Mouse (Mus musculus): ENCODE results near the gene Klhl1. TPM values are rescaled to one million over a fixed set of nuclear protein-coding genes. Genes with fewer than 3 reads are reported as not detected.

Gene Klhl1
- not detected in 2 replicates for polyA plus RNA-seq (2016; fragmentation: Nextera tagmentation; extraction: Ambion mirVana)

- Histone ChIP-seq H3K4me3 (peak within 1 kb of the TSS; percentile 52), H3K4me1 (replicated peaks) (peaks cover 6% of the 10 kb centered on the region; the same call in 1 of the 2 replicates), H3K36me3 (no peaks in the 10 kb centered on the region), H3K27ac (ENCODE audit: poor library complexity, severe bottlenecking) (no peak within 1 kb of the TSS), H3K9ac (peak within 1 kb of the TSS; percentile 49; the same call in 1 of the 2 replicates), H3K4me2 (peak within 1 kb of the TSS; percentile 98), H3K27me3 (replicated peaks) (peaks cover 15% of the 10 kb centered on the region), H3K9me3 (replicated peaks) (no peaks in the 10 kb centered on the region)
- no peak for ATAC-seq (ENCODE audit: insufficient number of reproducible peaks, low FRiP score)
- 51% methylated on average over 13 of the region's 13 CpGs for WGBS
Measured at GRCm38 (mm10) chr14:96518954-96519682, at the start of gene Klhl1. Gene Klhl1 (minus strand): TSS chr14:96519102.

GRCm38 (mm10) chr14:96553668-96554067 is 34.8 kb upstream of the Klhl1 start:
- Histone ChIP-seq H3K27me3 (replicated peaks) (no peaks in the 10 kb centered on the region), H3K4me3 (no peak overlapping the region), H3K9ac (no peak overlapping the region), H3K36me3 (no peaks in the 10 kb centered on the region), H3K27ac (ENCODE audit: poor library complexity, severe bottlenecking) (no peak overlapping the region), H3K4me1 (replicated peaks) (no peaks in the 10 kb centered on the region), H3K9me3 (replicated peaks) (no peaks in the 10 kb centered on the region), H3K4me2 (no peak overlapping the region)
- WGBS: 76% methylated on average over 2 of the region's 2 CpGs
- no peak for ATAC-seq (ENCODE audit: insufficient number of reproducible peaks, low FRiP score)

GRCm38 (mm10) chr14:96518151-96518953 is 550 bp downstream of the Klhl1 start:
- peak overlapping the region; percentile 52 for H3K4me3 ChIP-seq
- no peaks in the 10 kb centered on the region for H3K36me3 ChIP-seq
- WGBS: 2% methylated on average over 35 of the region's 35 CpGs
- ATAC-seq (ENCODE audit: insufficient number of reproducible peaks, low FRiP score): 0 out of 2 replicates have a peak, but pooled peaks have one; percentile 39
- H3K27me3 ChIP-seq (replicated peaks): peaks cover 15% of the 10 kb centered on the region
- no peaks in the 10 kb centered on the region for H3K9me3 ChIP-seq (replicated peaks)
- peak overlapping the region; percentile 42; the same call in 1 of the 2 replicates for H3K9ac ChIP-seq
- H3K4me2 ChIP-seq: peak overlapping the region; percentile 98
- H3K27ac ChIP-seq (ENCODE audit: poor library complexity, severe bottlenecking): no peak overlapping the region
- peaks cover 6% of the 10 kb centered on the region; the same call in 1 of the 2 replicates for H3K4me1 ChIP-seq (replicated peaks)

GRCm38 (mm10) chr14:96517727-96518126 is 1.2 kb downstream of the Klhl1 start:
- WGBS: 10% methylated on average over 9 of the region's 9 CpGs
- Histone ChIP-seq H3K4me2 (peak overlapping the region; percentile 98), H3K9ac (peak overlapping the region; percentile 49; the same call in 1 of the 2 replicates), H3K27ac (ENCODE audit: poor library complexity, severe bottlenecking) (no peak overlapping the region), H3K4me3 (peak overlapping the region; percentile 52), H3K36me3 (no peaks in the 10 kb centered on the region), H3K27me3 (replicated peaks) (peaks cover 15% of the 10 kb centered on the region), H3K4me1 (replicated peaks) (peaks cover 6% of the 10 kb centered on the region; the same call in 1 of the 2 replicates), H3K9me3 (replicated peaks) (no peaks in the 10 kb centered on the region)
- no peak for ATAC-seq (ENCODE audit: insufficient number of reproducible peaks, low FRiP score)

GRCm38 (mm10) chr14:96499936-96500335 is 19.0 kb downstream of the Klhl1 start:
- Histone ChIP-seq H3K4me2 (no peak overlapping the region), H3K36me3 (no peaks in the 10 kb centered on the region), H3K27me3 (replicated peaks) (no peaks in the 10 kb centered on the region), H3K4me1 (replicated peaks) (no peaks in the 10 kb centered on the region), H3K4me3 (no peak overlapping the region), H3K27ac (ENCODE audit: poor library complexity, severe bottlenecking) (no peak overlapping the region), H3K9ac (no peak overlapping the region), H3K9me3 (replicated peaks) (no peaks in the 10 kb centered on the region)
- no peak for ATAC-seq (ENCODE audit: insufficient number of reproducible peaks, low FRiP score)
- WGBS: 75% methylated on average over 2 of the region's 2 CpGs

- WGBS: 88% methylated on average over 2 of the region's 2 CpGs
- Histone ChIP-seq H3K4me1 (replicated peaks) (no peaks in the 10 kb centered on the region), H3K4me3 (no peak overlapping the region), H3K27me3 (replicated peaks) (no peaks in the 10 kb centered on the region), H3K27ac (ENCODE audit: poor library complexity, severe bottlenecking) (no peak overlapping the region), H3K4me2 (no peak overlapping the region), H3K9me3 (replicated peaks) (no peaks in the 10 kb centered on the region), H3K36me3 (no peaks in the 10 kb centered on the region), H3K9ac (no peak overlapping the region)
- ATAC-seq (ENCODE audit: insufficient number of reproducible peaks, low FRiP score): no peak
Measured at GRCm38 (mm10) chr14:96471812-96472211, 47.1 kb downstream of the Klhl1 start.

- ATAC-seq (ENCODE audit: insufficient number of reproducible peaks, low FRiP score): no peak
- Histone ChIP-seq H3K4me2 (no peak overlapping the region), H3K27me3 (replicated peaks) (no peaks in the 10 kb centered on the region), H3K27ac (ENCODE audit: poor library complexity, severe bottlenecking) (no peak overlapping the region), H3K4me3 (no peak overlapping the region), H3K9ac (no peak overlapping the region), H3K4me1 (replicated peaks) (no peaks in the 10 kb centered on the region), H3K36me3 (no peaks in the 10 kb centered on the region), H3K9me3 (replicated peaks) (no peaks in the 10 kb centered on the region)
Measured at GRCm38 (mm10) chr14:96471336-96471735, 47.6 kb downstream of the Klhl1 start.

- WGBS: 69% methylated on average over 2 of the region's 2 CpGs
- no peaks in the 10 kb centered on the region for H3K9me3 ChIP-seq (replicated peaks)
- no peak overlapping the region for H3K9ac ChIP-seq
Measured at GRCm38 (mm10) chr14:96461756-96462155, 57.1 kb downstream of the Klhl1 start.

GRCm38 (mm10) chr14:96392032-96392737 is 126.7 kb downstream of the Klhl1 start:
- Histone ChIP-seq H3K27ac (ENCODE audit: poor library complexity, severe bottlenecking) (no peak overlapping the region), H3K27me3 (replicated peaks) (no peaks in the 10 kb centered on the region), H3K36me3 (no peaks in the 10 kb centered on the region), H3K9ac (no peak overlapping the region), H3K4me2 (no peak overlapping the region), H3K9me3 (replicated peaks) (no peaks in the 10 kb centered on the region), H3K4me1 (replicated peaks) (no peaks in the 10 kb centered on the region), H3K4me3 (no peak overlapping the region)
- ATAC-seq (ENCODE audit: insufficient number of reproducible peaks, low FRiP score): no peak

More at GRCm38 (mm10) chr14:96461756-96462155, 57.1 kb downstream of the Klhl1 start:
- Histone ChIP-seq H3K27ac (ENCODE audit: poor library complexity, severe bottlenecking) (no peak overlapping the region), H3K36me3 (no peaks in the 10 kb centered on the region), H3K4me1 (replicated peaks) (no peaks in the 10 kb centered on the region), H3K4me2 (no peak overlapping the region), H3K27me3 (replicated peaks) (no peaks in the 10 kb centered on the region), H3K4me3 (no peak overlapping the region)
- no peak for ATAC-seq (ENCODE audit: insufficient number of reproducible peaks, low FRiP score)

- no peaks in the 10 kb centered on the region for H3K4me1 ChIP-seq (replicated peaks)
- H3K9me3 ChIP-seq (replicated peaks): no peaks in the 10 kb centered on the region
- H3K36me3 ChIP-seq: no peaks in the 10 kb centered on the region
- no peak overlapping the region for H3K27ac ChIP-seq (ENCODE audit: poor library complexity, severe bottlenecking)
- 73% methylated on average over 3 of the region's 3 CpGs for WGBS
- H3K27me3 ChIP-seq (replicated peaks): no peaks in the 10 kb centered on the region
- ATAC-seq (ENCODE audit: insufficient number of reproducible peaks, low FRiP score): no peak
- no peak overlapping the region for H3K9ac ChIP-seq
- H3K4me3 ChIP-seq: no peak overlapping the region
- no peak overlapping the region for H3K4me2 ChIP-seq
Measured at GRCm38 (mm10) chr14:96362727-96363126, 156.2 kb downstream of the Klhl1 start.

GRCm38 (mm10) chr14:96348220-96348619 is 170.7 kb downstream of the Klhl1 start:
- Histone ChIP-seq H3K27ac (ENCODE audit: poor library complexity, severe bottlenecking) (no peak overlapping the region), H3K4me2 (no peak overlapping the region), H3K27me3 (replicated peaks) (no peaks in the 10 kb centered on the region), H3K9me3 (replicated peaks) (no peaks in the 10 kb centered on the region), H3K4me3 (no peak overlapping the region), H3K4me1 (replicated peaks) (no peaks in the 10 kb centered on the region), H3K9ac (no peak overlapping the region), H3K36me3 (no peaks in the 10 kb centered on the region)
- 88% methylated on average over 1 of the region's 1 CpGs for WGBS
- no peak for ATAC-seq (ENCODE audit: insufficient number of reproducible peaks, low FRiP score)

Data from heart, embryonic 12.5 days (tissue).